Mouse (Mus musculus): ENCODE data around the gene Spire2.

DNA sequence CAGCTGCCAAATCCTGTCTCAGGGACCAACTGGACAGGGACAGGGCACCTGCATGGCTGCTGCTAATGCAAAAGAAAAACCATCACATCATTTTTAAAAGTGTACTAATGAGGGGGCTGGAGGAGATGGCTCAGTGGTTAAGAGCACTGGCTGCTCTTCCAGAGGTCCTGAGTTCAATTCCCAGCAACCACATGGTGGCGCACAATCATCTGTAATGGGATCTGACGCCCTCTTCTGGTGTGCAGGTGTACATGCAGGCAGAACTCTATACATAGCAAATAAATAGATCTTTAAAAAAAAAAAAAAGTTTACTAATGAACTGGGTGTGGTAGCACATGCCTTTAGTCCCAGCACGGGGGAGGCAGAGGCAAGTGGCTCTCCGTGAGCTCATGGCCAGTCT is 23.8 kb upstream of the Spire2 start:
- TF ChIP-seq CTCF (IDR thresholded peaks at IDR 0.05; ENCODE audit: low read depth), result no peak
- TF ChIP-seq EP300 (IDR thresholded peaks at IDR 0.05; ENCODE audit: low read depth), result no peak
